Mouse (Mus musculus) 3134 (cell line): Measurements from ENCODE around the gene Mmrn2.
A peak's percentile ranks its signal among the peaks of the same experiment; 100 is the strongest.
"Not testable (repeated sequence)": the region's sequence is repeated elsewhere in the genome, so short reads cannot be mapped to it uniquely, and the experiment has no call there.

ENCODE experiments used
- DNase-seq: peaks from one replicate; pipeline ENCODE4 v3.0.0-alpha.2; 2011; ENCODE audit warnings: low spot score; ENCODE audit not compliant: insufficient read length; ENCODE audit errors: extremely low read depth

The Mmrn2 gene

DNA sequence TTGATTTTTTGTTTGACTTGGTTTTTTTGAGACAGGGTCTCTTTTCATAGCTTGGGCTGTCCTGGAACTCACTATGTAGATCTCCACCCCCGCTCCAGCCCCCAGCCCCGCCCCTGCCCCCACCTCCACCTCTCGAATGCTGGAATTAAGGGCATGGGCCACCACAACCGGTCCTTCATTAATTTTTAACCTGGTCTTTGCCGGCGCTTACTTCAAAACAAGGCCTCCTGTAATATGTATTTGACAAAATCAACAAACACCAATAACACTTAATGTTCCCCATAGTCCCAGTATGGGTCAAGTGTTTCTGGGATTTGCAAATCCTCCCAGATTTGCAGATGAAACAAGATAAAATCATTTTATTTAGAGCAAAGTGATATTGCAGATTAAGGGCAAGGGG is 15.0 kb upstream of the Mmrn2 start:
- no peak for DNase-seq

DNA sequence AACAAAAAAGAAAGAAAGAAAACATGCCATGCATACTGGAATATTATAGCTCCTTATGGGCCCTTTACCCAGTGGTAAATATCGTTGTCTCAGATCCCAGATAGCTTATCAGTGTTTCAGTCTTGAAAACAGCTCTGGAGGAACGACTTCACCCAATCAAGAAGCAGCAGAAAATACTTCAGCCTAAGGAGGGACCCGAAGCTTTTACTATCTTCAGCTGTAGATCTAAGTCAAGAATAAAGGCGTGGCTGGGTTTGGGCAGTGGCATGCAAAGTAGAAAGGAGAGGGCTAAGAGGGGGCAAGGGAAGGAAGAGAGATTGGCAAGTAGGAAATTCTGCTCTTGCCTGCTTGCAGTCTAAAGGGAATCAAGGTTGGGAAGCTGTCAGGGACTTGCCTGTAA is 13.1 kb upstream of the Mmrn2 start:
- no peak for DNase-seq

DNA sequence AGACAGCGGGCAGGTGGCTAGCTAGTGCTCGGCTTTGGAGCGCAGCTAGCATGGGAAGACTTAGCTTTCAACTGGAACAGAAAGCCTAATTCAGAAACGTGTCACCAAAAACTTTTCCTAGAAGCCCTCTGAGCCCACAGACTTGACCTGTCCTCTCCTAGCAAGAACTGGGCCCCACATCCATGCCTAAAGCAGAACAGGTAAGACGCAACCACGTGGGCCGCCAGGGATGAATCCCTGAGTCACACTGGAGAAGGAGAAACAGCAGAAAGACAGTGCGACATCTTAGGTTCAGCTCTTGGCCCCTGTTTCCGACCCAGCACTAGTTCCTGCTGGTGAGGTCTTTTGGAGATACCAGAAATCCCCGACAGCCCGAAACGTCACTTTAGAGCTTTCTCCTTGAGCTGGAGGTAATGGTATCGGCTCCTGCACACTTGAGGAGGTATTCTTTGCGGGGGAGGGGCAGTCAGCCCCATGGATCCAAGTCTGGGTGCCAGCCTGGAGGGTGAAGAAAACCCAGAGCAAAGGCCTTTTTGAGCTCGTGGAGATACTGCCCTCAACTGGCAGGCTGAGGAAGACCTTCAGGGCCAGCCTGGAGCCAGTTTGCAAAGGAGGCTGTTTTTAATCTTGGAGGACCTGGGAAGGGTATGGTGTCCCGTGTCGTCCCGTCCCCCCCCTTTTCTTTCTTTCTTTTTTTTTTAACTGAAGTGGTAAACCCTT is 12.4 kb upstream of the Mmrn2 start:
- no peak for DNase-seq

DNA sequence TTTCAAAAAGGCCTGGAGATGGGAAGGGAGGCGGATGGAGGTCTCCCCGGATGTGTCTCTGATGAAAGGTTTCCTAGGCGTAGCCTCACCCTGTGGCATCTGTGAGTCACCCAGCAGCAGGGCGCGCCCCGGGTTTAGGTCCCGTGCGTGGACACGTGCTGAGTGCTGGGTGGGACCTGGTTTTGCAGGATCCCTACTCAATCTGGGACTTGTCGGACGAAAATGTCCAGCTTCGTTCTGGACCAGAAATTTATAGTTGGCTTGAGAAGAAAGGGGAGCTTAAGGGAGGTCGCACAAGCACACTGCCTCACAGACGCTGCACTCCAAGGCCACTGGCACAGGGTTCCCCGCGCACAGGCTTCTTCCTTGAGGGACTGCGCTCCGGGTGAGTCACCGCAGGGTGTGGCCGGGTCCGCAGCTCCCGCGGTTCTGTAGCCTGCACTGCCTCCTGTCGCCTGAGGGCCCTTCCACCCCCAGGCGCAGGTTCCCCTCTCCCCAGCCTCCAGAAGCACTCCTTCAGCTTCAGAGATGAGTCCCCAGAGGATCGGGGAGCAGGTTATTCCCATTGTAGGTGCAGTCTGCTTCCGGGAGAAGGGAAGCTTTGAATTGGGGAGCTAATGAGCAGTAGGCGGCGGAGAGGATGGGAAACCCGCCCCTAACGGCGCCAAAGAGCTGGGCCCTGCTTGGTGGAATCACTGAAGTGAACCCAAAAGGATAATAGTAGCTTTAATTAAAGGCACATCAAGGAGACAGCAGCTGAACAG is 11.6 kb upstream of the Mmrn2 start:
- peak; percentile 97 for DNase-seq

DNA sequence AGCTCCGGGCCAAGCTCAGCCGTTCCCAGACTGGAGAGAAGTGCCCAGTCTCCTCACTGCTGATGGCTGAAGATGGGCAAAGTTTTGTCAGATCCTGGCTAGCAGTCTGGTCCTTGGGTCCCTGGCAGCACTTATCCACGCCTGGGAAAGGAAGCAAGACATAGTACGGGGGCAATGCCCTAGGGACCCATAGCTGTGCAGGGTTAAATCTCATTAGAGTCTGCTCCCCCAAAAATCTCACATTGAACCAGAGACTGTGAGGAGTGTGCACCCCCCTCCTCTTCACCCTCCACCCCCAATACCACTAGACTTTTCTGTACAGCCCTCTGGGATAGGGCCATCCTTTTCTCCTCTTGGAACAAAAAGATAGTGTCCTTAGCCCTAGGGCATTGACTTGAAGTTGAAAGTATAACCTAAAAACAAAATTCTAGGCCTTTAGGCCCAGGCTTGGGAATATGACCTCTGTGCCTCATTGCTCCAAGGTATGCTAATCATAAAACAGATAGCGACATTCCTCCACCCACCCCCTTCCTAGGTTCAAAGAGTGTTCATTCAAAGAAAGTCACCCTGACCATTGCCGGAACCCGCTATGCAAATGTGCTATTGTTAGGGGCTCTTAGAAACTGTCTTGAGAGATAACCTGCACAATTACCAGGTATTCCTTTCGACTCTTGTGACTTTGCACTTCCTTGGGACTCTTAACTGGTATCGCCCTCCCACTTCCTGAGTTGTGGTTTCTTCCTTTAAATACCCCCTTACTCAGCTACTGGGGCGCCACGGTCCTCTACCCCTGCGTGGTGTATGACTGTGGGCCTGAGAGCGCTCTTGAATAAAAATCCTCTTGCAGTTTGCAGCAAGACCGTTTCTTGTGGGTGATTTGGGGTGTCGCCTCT is 10.8 kb upstream of the Mmrn2 start:
- not testable (repeated sequence) for DNase-seq

DNA sequence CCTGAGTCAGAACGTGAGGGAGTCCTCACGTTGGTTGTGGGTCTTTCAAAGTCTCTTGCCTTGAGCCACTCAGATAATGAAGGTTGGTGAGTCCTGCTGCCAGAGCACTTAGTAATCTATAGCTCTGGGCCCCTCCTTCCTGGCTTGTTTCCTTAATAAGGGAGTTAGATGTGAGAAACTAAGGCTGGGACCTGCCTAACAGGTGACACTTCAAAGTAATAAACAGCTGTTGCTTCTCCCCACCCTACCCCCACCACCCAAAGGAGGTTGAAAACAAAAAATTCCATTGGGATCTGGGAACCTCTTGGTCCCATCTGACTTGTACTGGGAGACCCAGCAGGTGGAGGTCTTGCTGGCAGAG is 10.1 kb upstream of the Mmrn2 start:
- DNase-seq, result no peak

DNA sequence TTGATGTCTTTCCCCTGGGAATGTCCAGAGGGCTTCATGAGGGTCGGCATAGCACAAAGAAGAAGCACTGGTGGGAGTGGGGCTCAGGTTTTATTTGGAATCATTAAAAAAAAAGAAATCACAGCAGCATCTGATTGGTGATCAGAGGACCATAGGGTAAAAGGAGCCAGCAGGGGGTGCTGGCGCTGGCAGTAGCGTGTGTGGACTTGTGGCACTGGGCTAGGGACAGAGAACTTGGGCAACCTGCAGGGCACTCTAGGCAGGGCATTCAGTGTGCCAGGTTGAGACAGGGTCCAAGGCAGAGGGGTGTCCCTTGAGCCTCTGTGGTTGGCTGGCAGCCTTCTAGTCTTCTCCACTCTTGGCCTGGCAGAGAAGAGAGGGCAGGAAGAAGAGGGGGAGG is 5.1 kb upstream of the Mmrn2 start:
- no peak for DNase-seq

DNA sequence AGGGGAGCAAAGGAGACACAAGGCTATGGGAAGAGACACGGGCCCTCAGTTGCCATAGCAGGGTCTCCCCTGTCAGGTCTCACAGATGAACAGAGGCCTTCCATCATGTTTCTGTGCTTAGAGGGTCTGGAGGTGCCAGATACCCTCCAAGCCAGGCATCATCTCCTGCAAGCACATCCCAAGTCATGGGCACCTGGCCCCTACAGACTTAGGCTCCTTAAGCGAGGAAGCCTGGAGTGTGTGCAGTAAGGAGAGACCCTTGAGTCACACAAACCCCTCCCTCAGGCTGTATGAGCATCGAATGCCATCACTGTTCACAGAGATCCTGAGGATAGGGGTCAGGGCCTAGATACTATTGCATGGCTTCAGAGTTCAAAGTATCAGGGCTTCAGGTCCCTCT is 4.3 kb upstream of the Mmrn2 start:
- no peak for DNase-seq

DNA sequence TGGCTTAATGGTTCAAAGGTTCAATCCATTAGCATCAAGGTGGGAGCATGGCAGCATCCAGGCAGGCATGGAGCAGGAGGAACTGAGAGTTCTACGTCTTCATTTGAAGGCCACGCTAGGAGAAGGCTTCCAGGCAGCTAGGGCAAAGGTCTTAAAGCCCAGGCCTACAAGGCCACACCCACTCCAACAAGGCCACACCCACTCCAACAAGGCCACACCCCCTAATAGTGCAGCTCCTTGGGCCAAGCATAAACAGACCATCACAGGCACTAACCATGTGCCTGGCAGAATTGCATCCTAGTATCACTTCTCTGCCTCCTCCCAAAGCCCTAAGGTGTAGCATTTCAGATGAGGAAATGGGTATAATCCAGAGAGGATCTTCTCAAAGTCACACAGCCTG is 3.5 kb upstream of the Mmrn2 start:
- DNase-seq, result no peak

DNA sequence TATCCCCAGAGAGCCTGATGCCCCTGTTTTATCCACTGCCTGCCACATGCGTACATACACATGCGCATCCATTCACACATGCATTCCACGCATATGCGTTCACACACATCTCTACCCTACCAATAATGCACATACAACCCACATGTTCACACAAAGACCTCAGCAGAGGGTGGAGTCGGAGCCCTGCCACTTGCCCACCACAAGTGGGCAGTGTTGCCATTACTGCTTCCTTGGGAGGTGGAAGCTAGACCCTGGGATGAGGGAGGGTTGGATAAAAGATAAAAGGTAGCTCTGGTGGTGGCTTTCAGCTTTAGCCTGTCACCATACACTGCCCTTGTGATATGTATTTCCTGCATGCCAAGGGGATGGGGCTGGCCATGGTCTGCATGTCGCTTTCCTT is 2.6 kb upstream of the Mmrn2 start:
- no peak for DNase-seq

DNA sequence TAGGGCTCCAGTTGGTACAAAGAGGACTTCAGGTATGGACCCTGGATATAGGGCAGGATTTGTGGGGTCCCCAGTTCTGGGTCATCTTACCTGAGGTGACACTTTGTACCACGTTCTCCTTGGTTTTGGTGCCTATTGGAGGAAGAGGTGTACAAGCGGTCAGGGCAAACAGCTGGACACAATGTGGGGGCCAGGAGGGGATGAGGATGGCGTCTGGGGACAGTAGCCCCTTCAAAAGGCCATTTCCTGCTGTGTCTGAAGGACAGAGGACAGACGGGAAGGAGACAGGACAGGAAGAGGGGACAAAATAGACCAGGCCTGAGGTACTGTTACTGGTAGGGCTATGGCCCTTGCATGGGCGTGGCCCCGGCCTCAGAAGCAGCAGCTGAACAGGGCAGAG is 1.7 kb upstream of the Mmrn2 start:
- no peak for DNase-seq

DNA sequence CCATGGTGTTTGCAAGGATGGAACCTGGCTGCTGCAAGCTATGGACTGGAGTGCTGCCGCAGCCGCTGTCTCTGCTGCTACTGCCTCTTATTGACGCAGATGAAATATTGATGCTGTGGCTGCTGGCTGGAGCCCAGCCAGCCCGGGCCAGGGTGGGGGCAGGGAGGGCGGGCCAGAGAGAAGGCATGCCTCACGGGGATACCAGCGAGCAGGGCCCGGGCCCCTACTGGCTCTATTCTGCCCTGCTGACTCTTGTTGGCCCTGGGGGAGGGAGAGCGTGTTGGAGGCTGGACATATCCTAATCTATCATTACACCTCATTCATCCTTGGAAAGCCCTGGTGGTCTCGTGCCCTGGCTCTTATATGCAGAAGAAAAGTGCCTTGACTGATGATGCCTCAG is 688 bp upstream of the Mmrn2 start, which contains the start of gene Sncg:
Sncg (minus strand) TSS at position 213 of the 400 bp plus-strand sequence.
- peak; percentile 65 for DNase-seq

DNA sequence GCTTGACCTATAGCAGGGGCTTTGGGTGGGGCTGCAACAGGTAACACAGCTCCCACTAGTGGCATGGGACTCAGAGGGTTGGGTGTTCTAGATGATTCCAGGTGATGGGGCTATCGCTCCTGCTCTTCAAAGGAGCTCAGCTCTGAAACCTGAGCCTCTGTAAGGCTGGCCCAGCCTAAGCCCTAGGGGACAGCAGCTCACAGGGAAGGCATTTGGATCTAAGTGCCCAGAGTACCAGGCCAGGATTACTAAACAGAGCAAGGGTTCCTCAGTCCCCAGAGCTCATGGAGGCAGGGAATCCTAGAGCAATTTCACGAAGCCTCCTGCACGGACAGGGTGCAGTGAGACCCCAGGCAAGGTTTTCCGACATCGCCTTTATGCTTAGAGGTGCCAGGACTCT is 676 bp downstream of the Mmrn2 start:
- DNase-seq, result no peak

DNA sequence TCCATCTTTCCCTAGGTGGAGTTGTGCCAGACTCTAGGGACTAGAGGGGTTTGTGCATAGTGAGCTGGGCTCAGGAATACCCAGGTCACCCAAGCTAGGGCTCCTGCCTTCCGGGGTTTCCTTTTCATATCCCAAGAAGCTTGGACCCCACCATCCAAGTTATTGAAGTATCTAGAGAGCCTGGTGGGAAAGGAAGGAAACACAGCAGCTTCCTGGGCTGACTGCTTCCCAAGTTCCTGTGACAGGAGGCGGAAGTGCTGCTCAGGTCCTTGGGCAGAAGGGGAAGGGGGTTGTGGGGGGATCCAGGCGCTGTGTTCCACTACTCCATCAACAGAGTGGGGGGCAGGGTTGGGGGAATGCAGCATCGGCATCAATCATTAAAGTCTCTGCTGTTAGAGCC is 1.9 kb downstream of the Mmrn2 start:
- DNase-seq, result no peak

DNA sequence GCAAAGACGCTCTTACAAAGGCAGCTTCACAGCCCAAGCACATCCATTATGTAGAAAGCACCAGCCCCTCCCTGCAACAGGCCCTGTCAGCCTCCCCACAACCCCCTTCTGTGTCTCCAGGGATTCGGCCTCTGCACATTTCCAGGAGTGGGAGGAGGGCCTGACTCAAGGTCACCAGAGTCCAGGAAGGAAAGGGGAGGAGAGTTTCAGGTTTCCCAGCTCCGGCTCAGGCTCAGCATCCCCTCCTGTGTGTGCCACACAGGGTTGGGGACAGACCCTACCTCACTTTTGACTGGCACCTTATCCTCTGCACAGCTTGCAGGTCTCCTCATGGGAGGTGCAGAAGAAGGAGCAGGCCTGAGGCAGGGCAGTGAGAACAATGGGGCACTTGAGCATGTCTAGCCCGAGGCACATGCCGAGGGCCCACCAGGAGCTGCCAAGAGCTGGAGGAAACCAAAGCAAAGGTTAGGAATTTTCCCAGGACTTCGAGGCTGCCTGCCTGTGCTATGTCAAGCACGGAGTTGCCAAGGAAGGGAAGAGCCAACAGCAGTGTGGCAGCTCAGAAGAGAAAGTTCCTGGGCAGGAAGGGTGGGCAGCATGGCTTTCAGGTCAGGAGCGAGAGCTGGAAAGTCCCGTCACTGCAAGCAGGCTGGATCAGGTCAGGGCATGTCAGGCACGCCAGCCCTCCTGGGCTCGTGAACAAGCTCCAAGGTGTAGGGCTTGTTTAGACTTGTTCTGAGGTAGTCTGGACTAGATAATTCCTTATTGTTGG is 3.5 kb downstream of the Mmrn2 start:
- peak; percentile 67 for DNase-seq

DNA sequence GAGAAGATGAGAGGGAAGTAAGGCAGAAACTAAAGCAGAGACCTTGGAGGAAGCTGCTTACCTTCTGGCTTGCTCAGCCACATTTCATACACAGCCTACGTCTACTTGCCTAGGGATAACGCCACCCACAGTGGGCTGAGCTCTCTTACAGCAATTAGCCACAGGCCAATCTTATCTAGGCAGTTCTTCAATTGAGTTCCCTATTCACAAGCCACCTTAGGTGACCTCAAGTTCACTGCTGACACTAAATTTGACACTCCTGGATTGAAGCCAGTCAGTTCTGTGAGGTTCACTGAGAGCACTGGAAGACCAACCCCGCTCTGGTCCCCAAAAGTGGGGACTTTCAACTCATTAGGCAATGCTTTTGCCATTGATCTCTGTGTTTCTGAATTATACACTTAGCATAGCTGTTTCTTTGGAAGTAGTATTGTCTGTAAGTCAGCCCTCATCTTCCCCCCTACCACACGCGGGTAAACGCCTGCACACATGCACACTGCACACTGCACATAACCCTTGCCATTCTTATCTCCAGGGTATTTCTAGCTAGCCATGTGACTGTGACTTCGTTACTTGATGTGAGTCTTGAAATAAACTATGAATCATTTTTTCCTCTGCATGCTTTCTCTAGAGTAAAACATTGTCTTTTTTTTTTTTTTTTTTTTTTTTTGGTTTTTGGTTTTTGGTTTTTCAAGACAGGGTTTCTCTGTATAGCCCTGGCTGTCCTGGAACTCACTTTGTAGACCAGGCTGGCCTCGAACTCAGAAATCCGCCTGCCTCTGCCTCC is 7.8 kb downstream of the Mmrn2 start:
- no peak for DNase-seq

DNA sequence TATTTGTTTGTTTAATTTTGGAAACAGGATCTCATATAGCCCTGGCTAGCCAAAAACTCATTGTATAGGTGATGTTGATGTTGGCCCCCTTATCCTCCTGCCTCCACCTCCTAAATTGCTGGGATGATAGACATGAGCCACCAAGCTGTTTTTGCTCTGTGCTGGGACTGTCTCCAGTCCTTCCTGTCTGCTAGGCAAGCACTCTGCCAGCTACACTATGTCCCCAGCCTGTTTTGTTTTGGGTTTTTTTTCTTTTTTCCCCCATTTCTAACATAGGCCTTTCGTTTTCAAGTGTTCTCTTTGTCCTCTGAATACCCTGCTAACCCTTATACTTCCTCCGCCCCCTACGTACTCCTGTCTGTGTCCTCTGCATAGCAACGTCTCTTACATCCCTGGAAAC is 18.0 kb downstream of the Mmrn2 start:
- no peak for DNase-seq

DNA sequence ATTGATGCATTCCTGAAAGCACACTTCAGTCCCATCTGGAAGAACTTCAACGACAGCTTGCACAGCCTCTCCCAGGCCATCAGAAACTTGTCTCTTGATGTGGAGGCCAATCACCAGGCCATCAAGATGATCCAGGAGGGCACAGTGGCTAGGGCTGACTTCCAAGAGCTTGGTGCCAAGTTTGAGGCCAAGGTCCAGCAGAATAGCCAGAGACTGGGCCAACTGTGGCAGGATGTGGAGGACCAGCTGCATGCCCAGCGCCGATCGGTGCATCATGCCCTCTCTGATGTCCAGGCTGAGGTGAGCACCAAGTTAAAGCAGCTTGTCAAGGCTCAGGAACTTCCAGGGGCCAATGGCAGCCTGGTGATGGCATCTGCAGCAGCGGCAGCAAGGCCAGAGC is 22.6 kb downstream of the Mmrn2 start:
- no peak for DNase-seq

DNA sequence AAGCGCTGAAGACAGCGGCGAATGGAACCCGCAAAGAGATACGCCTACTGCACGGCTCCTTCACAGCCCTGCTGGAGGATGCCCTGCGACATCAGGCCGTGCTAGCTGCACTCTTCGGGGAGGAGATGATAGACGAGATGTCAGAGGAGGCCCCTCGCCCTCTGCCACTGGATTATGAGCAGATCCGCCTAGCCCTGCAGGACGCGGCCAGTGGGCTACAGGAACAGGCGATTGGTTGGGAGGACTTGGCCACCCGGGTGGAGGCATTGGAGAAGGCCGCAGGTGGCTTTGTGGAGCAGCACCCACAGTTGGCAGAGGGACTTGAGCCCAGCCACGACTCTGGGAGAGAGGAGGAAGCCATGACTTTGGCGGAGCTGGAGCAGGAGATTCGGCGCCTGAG is 23.6 kb downstream of the Mmrn2 start:
- no peak for DNase-seq

DNA sequence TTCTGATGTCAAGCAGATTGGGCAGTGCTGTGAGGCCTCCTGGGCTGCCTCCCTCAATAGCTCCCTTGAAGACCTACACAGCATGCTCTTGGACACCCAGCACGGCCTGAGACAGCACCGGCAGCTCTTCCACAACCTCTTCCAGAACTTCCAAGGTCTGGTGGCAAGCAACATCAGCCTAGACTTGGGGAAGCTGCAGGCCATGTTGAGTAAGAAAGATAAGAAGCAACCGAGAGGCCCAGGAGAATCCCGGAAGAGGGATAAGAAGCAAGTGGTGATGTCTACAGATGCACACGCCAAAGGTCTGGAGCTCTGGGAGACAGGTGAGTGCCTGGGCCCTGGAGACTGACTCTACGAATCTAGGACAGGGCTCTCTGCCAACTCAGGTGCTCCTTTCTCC is 24.0 kb downstream of the Mmrn2 start:
- no peak for DNase-seq
